Mouse (Mus musculus) spleen, postnatal 10 days (tissue): ENCODE data around the gene Tbc1d10c.

Experiments
- DNase-seq, 2 experiments: peaks; one replicate each; pipeline ENCODE4 v3.0.0; 2021 to 2022; ENCODE audit warnings: low spot score in 2 of 2

Gene Tbc1d10c

GRCm38 (mm10) chr19:4192251-4192985 lies 1.3 kb upstream of the Tbc1d10c start:
- no peak for DNase-seq

DNA sequence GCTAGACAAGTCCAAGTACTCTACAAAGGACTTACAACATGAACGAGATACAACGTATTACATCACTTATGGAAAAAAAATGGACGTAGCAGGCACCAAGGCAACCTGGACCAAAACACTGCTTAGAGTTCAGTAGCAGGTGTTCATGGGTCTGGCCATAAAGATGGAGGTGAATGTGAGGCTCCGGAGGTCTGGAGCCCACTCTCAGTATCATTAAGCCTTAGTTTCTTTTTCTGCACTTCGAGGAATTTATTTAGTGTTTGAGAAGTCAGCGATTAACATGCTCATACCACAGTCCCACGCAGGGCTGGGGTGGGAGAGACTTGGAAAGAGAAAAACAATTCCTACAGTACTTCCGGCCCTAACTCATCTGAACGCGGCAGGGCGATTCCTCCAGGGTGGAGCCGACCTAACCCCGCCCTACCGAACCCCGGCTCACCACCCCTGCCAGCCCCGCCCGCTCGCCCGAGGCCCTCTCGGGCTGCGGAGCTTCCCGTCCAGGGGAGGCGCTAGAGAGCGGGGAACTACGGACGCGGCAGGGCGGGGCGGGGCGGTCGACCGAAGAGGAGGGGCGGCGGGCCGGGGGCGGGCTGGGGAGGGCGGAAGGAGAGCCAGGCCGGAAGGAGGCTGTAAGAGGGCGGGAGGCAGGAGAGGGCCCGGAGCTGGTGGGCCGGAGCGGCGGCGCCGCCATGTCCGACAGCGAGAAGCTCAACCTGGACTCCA lies 605 bp upstream of the Tbc1d10c start, which contains the start of gene Ppp1ca:
Gene Ppp1ca (plus strand): TSS at position 538 of the 723 bp plus-strand sequence.
- DNase-seq, result peak; percentile 97 to 99

- DNase-seq, result no peak
These were observed 1.9 kb downstream of the Tbc1d10c start for GRCm38 (mm10) chr19:4189051-4189620.

- no peak for DNase-seq
These were observed 3.8 kb downstream of the Tbc1d10c start for GRCm38 (mm10) chr19:4187303-4187702.

DNA sequence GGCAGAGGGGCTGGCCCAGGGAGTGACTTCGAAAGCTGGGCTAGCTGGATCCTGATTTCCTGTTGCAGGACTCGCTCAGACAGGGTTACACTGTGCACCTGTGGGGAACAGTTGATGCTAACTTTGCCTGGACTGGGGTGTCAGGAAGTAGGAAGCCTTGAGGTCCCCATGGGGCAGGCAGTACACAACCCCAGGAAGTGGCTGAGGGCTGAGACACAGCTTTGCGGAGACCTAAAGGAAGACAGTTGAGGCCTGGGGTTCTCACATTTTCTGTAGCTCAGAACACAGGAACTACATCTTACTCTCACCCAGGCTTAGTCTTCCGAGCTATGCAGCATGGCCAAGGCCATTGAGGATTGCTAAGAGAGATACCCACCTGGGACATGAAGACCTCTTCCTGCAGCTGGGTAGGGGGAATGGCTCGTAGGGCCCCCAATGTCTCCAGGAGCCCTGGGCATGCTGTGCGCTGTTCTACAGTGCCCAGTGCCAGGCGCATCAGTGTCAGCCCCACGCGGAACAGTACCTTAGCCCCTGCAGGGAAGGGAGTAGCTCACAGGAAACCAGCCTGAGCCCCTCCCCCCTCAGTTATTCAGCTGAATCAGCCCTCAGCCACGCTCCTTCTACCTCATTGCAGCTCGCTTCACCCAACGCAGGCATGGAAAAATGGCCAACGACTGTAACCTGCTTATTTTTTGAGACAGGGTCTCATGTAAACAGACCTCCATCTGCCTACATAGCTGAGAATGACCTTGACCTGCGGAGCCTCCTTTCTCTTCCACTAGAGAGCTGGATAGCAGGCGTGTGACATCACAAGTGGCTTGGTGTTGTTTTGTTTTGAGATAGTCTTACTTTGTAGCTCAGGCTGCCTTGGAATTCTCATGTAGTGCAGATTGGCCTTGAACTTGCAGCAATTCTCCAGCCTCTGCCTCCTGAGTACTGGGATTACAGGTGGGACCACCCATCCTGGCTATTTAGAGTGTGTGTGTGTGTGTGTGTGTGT lies 5.8 kb downstream of the Tbc1d10c start:
- peak in 1 of 2 experiments; percentile 75 for DNase-seq

DNA sequence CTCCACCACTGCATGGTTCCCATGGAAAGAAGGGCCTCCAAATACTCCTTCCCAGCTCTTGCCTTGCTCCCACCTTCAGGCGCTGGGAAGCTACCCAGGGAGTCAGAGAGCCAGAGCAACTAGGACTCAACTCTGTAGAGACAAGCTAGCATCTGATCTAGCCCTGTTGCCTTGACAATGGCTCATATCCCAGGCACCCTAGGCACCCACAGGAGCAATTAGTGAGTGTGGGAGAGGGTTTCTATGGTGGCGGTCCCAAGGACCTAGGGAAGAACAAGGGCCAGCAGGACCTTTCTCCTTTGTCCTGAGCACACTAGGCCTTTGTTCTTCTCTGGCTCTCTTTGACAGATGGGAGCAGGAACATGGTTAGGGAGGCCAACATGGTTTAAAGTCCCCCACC lies 7.4 kb downstream of the Tbc1d10c start:
- no peak for DNase-seq

- peak in 1 of 2 experiments; percentile 73 for DNase-seq
These were observed 9.2 kb downstream of the Tbc1d10c start for GRCm38 (mm10) chr19:4181892-4182291.

DNA sequence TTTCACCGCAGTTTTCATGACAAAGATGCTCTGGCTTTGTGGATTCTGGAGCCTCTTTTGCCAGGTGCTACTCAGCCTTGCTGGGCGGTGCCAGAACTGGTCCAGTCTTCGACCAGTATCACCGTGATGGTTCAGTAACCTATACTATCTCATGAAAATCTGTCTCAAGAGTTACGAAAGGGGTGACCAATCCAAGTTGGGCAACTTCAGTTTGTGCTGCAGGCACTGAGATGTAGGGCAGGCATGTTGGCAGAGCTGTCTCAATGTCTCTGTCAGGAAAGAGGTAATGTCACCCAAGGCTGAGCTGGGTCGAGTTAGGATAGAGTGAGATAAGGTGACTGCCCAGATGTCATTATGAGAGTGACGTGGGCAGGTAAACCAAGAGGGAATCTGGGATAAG lies 10.7 kb downstream of the Tbc1d10c start:
- DNase-seq, result no peak

GRCm38 (mm10) chr19:4175368-4175947 lies 15.6 kb downstream of the Tbc1d10c start, which contains the start of gene Carns1:
TSS of gene Carns1 (minus strand) at chr19:4175479.
- DNase-seq, result no peak

DNA sequence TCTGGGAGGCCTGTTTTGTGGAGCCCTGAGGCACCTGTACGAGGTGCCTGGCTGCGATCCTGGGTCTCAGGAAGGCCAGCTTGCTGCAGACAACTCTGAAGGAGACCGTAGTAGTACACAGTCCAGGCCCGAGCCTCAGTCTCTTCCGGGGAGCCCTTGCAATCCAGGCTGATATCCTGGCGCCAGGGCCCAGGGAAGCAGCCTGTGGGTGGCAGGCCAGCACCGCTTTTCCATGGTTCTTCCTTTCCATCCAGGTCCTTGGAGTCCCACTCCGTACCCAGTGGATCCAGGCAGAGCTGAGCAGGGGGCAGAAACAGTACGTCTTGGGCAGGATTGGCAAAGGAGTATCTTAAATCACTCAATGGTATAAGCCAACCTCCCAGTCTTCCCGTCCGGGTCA lies 18.2 kb downstream of the Tbc1d10c start:
- DNase-seq, result no peak

GRCm38 (mm10) chr19:4171393-4172290 lies 19.4 kb downstream of the Tbc1d10c start:
- DNase-seq, result peak in 1 of 2 experiments; percentile 27

GRCm38 (mm10) chr19:4170723-4171392 lies 20.2 kb downstream of the Tbc1d10c start:
- DNase-seq, result no peak

DNA sequence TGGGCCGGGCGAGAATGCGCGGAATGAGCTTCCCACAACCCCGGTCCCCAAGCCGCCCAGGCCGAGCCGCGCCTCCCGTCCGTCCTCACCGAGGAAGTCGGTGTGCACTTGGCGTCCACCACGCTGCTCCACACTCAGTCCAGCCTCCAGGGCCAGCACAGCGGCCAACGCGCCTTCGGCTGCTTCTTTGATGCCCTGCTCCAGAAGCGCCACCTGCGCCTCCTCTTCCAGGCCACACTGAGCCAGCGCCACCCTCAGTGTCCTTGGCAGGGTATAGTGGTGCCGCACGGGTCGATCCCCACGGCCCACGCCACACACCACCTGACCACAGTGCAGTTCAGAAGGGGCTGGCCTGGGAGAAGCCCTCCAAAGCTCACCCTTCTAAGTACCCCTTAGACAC lies 21.3 kb downstream of the Tbc1d10c start:
- DNase-seq, result no peak

- DNase-seq, result peak; percentile 99
These were observed 21.7 kb downstream of the Tbc1d10c start for GRCm38 (mm10) chr19:4169378-4169784.

DNA sequence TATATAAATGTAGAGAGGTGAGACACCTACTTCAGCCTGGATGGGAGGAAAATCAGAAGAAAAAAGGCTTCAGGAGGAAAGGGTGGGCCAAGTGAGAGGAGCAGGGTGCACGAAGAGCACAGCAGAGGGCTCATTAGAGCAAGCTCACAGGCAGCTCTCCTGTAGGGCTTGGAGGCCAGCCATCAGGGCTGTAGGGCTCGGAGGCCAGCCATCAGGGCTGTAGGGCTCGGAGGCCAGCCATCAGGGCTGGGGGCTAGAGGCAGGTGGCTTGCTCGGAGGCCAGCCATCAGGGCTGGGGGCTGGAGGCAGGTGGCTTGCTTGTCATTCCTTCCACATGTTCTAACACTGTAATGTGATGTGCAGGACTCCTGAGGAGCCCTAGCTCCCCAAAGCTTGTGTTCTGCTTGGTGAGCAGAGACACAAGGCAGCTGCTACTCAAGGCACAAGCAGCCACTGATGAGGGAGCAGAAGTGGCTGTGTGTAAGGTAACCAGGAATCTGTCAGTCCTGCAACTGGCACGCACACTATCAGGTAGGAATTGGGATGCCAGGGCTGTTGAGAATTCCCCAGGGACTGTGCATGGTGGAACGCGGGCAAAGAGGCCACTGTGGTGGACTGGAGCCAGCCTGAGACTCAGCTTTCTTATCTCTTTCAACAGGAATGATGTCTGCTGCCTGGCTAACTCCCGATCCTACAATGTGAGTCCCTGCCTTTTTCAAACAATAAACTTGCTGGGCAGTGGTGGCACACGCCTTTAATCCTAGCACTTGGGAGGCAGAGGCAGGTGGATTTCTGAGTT lies 24.2 kb downstream of the Tbc1d10c start:
- no peak for DNase-seq

DNA sequence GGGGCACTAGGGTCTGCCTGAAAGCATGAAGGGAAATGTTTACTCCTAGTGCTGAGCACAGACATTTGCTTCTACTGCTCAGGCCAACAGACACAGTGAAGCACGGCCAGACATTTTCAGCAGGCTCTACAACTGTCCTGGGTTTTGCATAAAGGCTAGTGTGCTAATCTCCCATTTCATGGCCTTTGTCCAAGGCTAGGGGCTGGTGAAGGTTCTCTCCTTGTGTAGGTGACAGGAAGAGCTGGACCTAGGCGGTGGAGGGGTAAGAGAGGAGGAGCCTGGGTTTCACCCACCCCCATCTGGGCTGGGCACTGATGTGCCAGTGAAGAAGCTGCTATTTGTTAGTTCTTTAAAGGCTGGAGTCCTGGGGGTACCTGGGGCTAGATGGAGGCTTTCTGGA lies 26.4 kb downstream of the Tbc1d10c start:
- DNase-seq, result no peak

DNA sequence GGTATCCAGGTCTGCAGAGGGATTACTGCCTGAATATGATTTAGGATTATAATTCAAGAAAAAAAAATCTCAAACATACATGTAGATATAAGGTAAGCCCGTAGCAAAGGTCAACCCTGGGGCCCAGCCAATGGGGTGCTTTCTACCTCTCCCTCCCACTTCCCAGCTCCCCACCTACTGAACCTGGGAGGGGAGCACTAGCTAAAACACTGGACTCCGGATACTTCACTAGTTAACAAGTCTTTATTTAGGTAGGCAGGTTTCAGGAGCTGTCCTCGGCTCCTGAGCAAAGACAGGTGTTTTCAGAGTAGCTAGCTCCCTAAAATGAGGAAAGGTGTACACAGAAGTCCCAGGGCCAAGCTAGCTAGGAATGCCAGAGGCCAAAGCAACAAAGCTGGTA lies 27.0 kb downstream of the Tbc1d10c start:
- no peak for DNase-seq

GRCm38 (mm10) chr19:4163543-4163887 lies 27.6 kb downstream of the Tbc1d10c start:
- DNase-seq, result no peak
